Mouse (Mus musculus) G1E (cell line): ENCODE results near the gene Gnai1.

Experiments used
- CTCF ChIP-seq: IDR thresholded peaks from 2 replicates; pipeline ENCODE4 v1.5.1; 2012; ENCODE audit warnings: low read depth, low read length, inconsistent platforms, mixed read lengths
- POLR2AphosphoS5 ChIP-seq: IDR thresholded peaks from 2 replicates; pipeline ENCODE4 v1.6.1; 2012; ENCODE audit warnings: low read depth, low read length, inconsistent platforms; ENCODE audit not compliant: insufficient replicate concordance
- TAL1 ChIP-seq: conservative IDR thresholded peaks from 2 replicates; pipeline ENCODE4 v1.6.1; 2012; ENCODE audit warnings: low read depth, low read length, inconsistent platforms, mixed read lengths

GRCm38 (mm10) chr5:18342765-18343454, 17.2 kb downstream of the Gnai1 start:
- TF ChIP-seq CTCF (no peak), TAL1 (no peak), POLR2AphosphoS5 (no peak)
